Mouse (Mus musculus): ENCODE data around the gene Kit. TPM values are rescaled to one million over a fixed set of nuclear protein-coding genes. Genes with fewer than 3 reads are reported as not detected.

Gene Kit
- polyA plus RNA-seq, 1 experiment = 9.8 TPM

- Histone ChIP-seq H3K27ac (ENCODE audit: insufficient read depth, low read depth, low read length) (no peak overlapping the region), H3K4me1 (ENCODE audit: control insufficient read depth, insufficient read depth, insufficient read length, low read length) (peaks cover 7% of the 10 kb centered on the region), H3K27me3 (ENCODE audit: control insufficient read depth, insufficient read depth, low read length) (peaks cover 7% of the 10 kb centered on the region), H3K36me3 (ENCODE audit: control insufficient read depth, insufficient read depth, low read length) (no peaks in the 10 kb centered on the region), H3K4me3 (ENCODE audit: low read depth, low read length) (no peak overlapping the region)
- WGBS = 51% methylated on average over 6 of the region's 6 CpGs
- TF ChIP-seq POLR2A (IDR thresholded peaks at IDR 0.05; ENCODE audit: low read depth, low read length) (no peak), CTCF (IDR thresholded peaks at IDR 0.05; ENCODE audit: extremely low read depth, insufficient read length, insufficient replicate concordance, low read depth, low read length) (no peak)
Observed at GRCm38 (mm10) chr5:75576741-75577140, 2.0 kb downstream of the Kit start.

DNA sequence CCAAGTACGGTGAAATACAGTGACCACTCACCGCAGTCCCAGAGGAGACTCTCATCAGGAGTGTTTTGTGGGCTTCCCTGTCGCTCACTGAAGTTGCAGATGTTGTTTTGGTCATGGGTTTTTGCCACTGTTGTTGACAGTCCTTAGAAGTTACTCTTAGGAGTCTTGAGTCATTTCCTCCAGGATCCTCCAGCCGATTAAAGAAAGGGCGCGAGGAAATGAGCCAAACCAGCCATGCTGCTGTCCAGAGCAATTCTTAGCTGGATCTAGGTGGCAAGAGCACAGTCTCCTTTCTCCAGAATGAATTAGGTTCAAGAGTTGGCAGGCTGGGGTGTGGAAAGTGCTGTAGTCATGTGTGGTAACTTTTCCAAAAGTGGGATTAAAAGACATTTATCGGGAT, 3.4 kb downstream of the Kit start:
- WGBS = 68% methylated on average over 7 of the region's 7 CpGs
- H3K27ac ChIP-seq (ENCODE audit: insufficient read depth, low read depth, low read length) = no peak overlapping the region
- TF ChIP-seq CTCF (IDR thresholded peaks at IDR 0.05; ENCODE audit: extremely low read depth, insufficient read length, insufficient replicate concordance, low read depth, low read length) = no peak
- no peak for TF ChIP-seq POLR2A (IDR thresholded peaks at IDR 0.05; ENCODE audit: low read depth, low read length)
- H3K4me1 ChIP-seq (ENCODE audit: control insufficient read depth, insufficient read depth, insufficient read length, low read length) = peaks cover 7% of the 10 kb centered on the region
- H3K36me3 ChIP-seq (ENCODE audit: control insufficient read depth, insufficient read depth, low read length) = no peaks in the 10 kb centered on the region
- no peak overlapping the region for H3K4me3 ChIP-seq (ENCODE audit: low read depth, low read length)
- peaks cover 7% of the 10 kb centered on the region for H3K27me3 ChIP-seq (ENCODE audit: control insufficient read depth, insufficient read depth, low read length)

- Histone ChIP-seq H3K27me3 (ENCODE audit: control insufficient read depth, insufficient read depth, low read length) (peaks cover 7% of the 10 kb centered on the region), H3K4me1 (ENCODE audit: control insufficient read depth, insufficient read depth, insufficient read length, low read length) (peaks cover 7% of the 10 kb centered on the region), H3K27ac (ENCODE audit: insufficient read depth, low read depth, low read length) (no peak overlapping the region), H3K36me3 (ENCODE audit: control insufficient read depth, insufficient read depth, low read length) (no peaks in the 10 kb centered on the region), H3K4me3 (ENCODE audit: low read depth, low read length) (no peak overlapping the region)
- TF ChIP-seq CTCF (IDR thresholded peaks at IDR 0.05; ENCODE audit: extremely low read depth, insufficient read length, insufficient replicate concordance, low read depth, low read length) (no peak), POLR2A (IDR thresholded peaks at IDR 0.05; ENCODE audit: low read depth, low read length) (no peak)
- 84% methylated on average over 5 of the region's 5 CpGs for WGBS
Observed at GRCm38 (mm10) chr5:75579244-75579643, 4.5 kb downstream of the Kit start.

DNA sequence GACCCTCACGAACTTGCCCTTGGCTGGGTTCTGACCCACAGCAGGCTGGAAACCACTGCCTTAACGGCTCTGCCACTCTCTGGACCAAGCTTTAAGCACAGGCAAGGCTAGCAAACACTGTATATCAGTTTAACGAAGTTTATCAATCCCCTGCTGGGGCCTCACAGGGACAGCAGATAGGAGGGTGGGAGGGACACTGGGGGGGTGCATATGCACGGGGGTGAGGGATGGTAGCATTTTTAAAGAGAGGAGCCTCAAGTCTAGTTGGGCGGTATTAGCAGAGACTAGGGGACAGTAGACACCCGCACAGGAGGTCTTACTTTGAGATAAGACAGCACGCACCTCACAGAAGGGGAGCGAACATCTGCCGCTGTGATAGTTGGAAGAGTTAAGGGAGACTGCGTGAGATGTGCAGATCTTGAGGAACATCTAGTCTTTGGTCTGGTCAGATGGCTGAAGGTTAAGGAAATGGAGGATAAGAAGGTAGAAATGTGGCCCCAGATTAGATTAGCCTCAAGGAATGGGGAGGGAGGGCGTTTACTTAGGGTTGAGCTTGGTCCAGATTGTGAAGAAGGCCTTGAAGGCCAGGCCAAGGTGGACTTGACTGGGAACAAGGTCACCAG, 5.0 kb downstream of the Kit start:
- WGBS = 53% methylated on average over 11 of the region's 11 CpGs

GRCm38 (mm10) chr5:75581926-75582325, 7.2 kb downstream of the Kit start:
- Histone ChIP-seq H3K27me3 (ENCODE audit: control insufficient read depth, insufficient read depth, low read length) (no peaks in the 10 kb centered on the region), H3K27ac (ENCODE audit: insufficient read depth, low read depth, low read length) (no peak overlapping the region), H3K36me3 (ENCODE audit: control insufficient read depth, insufficient read depth, low read length) (no peaks in the 10 kb centered on the region), H3K4me1 (ENCODE audit: control insufficient read depth, insufficient read depth, insufficient read length, low read length) (no peaks in the 10 kb centered on the region), H3K4me3 (ENCODE audit: low read depth, low read length) (no peak overlapping the region)
- TF ChIP-seq CTCF (IDR thresholded peaks at IDR 0.05; ENCODE audit: extremely low read depth, insufficient read length, insufficient replicate concordance, low read depth, low read length) (no peak), POLR2A (IDR thresholded peaks at IDR 0.05; ENCODE audit: low read depth, low read length) (no peak)
- WGBS = 53% methylated on average over 7 of the region's 7 CpGs

More for the DNA sequence above, 5.0 kb downstream of the Kit start:
- no peak overlapping the region for H3K27ac ChIP-seq (ENCODE audit: insufficient read depth, low read depth, low read length)
- TF ChIP-seq POLR2A (IDR thresholded peaks at IDR 0.05; ENCODE audit: low read depth, low read length) (no peak), CTCF (IDR thresholded peaks at IDR 0.05; ENCODE audit: extremely low read depth, insufficient read length, insufficient replicate concordance, low read depth, low read length) (no peak)
- no peaks in the 10 kb centered on the region for H3K36me3 ChIP-seq (ENCODE audit: control insufficient read depth, insufficient read depth, low read length)
- peaks cover 6% of the 10 kb centered on the region for H3K27me3 ChIP-seq (ENCODE audit: control insufficient read depth, insufficient read depth, low read length)
- H3K4me1 ChIP-seq (ENCODE audit: control insufficient read depth, insufficient read depth, insufficient read length, low read length) = peaks cover 4% of the 10 kb centered on the region
- H3K4me3 ChIP-seq (ENCODE audit: low read depth, low read length) = no peak overlapping the region

DNA sequence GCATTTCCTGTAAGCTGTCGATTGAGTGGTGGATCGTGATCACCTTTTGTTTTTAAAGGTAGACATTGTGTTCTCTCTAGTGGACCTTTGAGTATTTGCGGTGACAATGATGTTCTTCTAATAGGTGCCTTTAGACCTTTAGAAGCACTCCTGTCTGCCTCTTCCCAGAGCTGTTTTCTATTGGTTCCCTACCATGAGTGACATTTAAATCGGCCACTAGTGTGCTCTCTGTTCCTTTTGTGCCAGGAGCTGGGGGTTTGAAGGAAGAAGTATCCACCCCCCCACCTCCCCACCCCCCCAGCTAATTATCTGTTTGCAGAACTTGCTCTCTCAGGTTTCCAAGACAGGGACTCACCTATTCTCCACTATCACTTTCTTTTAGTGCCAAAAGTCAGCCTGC, 13.1 kb downstream of the Kit start:
- WGBS = 74% methylated on average over 4 of the region's 4 CpGs
- H3K27ac ChIP-seq (ENCODE audit: insufficient read depth, low read depth, low read length) = no peak overlapping the region

GRCm38 (mm10) chr5:75589552-75590346, 15.0 kb downstream of the Kit start:
- H3K4me1 ChIP-seq (ENCODE audit: control insufficient read depth, insufficient read depth, insufficient read length, low read length) = no peaks in the 10 kb centered on the region
- H3K27me3 ChIP-seq (ENCODE audit: control insufficient read depth, insufficient read depth, low read length) = no peaks in the 10 kb centered on the region
- H3K27ac ChIP-seq (ENCODE audit: insufficient read depth, low read depth, low read length) = no peak overlapping the region
- no peak overlapping the region for H3K4me3 ChIP-seq (ENCODE audit: low read depth, low read length)
- 73% methylated on average over 15 of the region's 15 CpGs for WGBS
- no peaks in the 10 kb centered on the region for H3K36me3 ChIP-seq (ENCODE audit: control insufficient read depth, insufficient read depth, low read length)
- TF ChIP-seq POLR2A (IDR thresholded peaks at IDR 0.05; ENCODE audit: low read depth, low read length) = no peak
- no peak for TF ChIP-seq CTCF (IDR thresholded peaks at IDR 0.05; ENCODE audit: extremely low read depth, insufficient read length, insufficient replicate concordance, low read depth, low read length)

More for the DNA sequence above, 13.1 kb downstream of the Kit start:
- no peak for TF ChIP-seq CTCF (IDR thresholded peaks at IDR 0.05; ENCODE audit: extremely low read depth, insufficient read length, insufficient replicate concordance, low read depth, low read length)
- TF ChIP-seq POLR2A (IDR thresholded peaks at IDR 0.05; ENCODE audit: low read depth, low read length) = no peak
- no peaks in the 10 kb centered on the region for H3K36me3 ChIP-seq (ENCODE audit: control insufficient read depth, insufficient read depth, low read length)
- H3K4me3 ChIP-seq (ENCODE audit: low read depth, low read length) = no peak overlapping the region
- no peaks in the 10 kb centered on the region for H3K4me1 ChIP-seq (ENCODE audit: control insufficient read depth, insufficient read depth, insufficient read length, low read length)
- H3K27me3 ChIP-seq (ENCODE audit: control insufficient read depth, insufficient read depth, low read length) = no peaks in the 10 kb centered on the region
